8 mouse cellular contexts compared by ENCODE assay signal in genomic region chr9:66594061-66594460, GRCm38 (mm10). TPM values are rescaled to one million over a fixed set of nuclear protein-coding genes. Genes with fewer than 3 reads are reported as not detected.
DNase-seq lines count a peak whose midpoint lies in the region; ATAC-seq and TF ChIP-seq lines count a peak whose summit lies in the region.

No protein-coding gene starts in this region.

- no peak for ATAC-seq in midbrain, embryonic 13.5 days
- no peak for ATAC-seq in midbrain, postnatal 0 days (ENCODE audit: low FRiP score)
- no peak for ATAC-seq in heart, postnatal 0 days (ENCODE audit: insufficient read depth, low read depth)
- no peak for ATAC-seq in neural tube, embryonic 15.5 days (ENCODE audit: low FRiP score)

- H3K27me3 ChIP-seq in midbrain, embryonic 13.5 days = peaks cover 20% of the 10 kb centered on the region; the same call in 1 of the 2 replicates
- no peaks in the 10 kb centered on the region for H3K27me3 ChIP-seq in midbrain, postnatal 0 days (ENCODE audit: insufficient read depth, low read length)
- H3K27me3 ChIP-seq in heart, postnatal 0 days (ENCODE audit: control insufficient read depth, insufficient read depth, low read length) = no peaks in the 10 kb centered on the region
- no peaks in the 10 kb centered on the region for H3K27me3 ChIP-seq in limb, embryonic 10.5 days (ENCODE audit: low read depth, poor library complexity, severe bottlenecking)
- H3K27me3 ChIP-seq in neural tube, embryonic 15.5 days (replicated peaks) = no peaks in the 10 kb centered on the region

- H3K27ac ChIP-seq in midbrain, embryonic 13.5 days = no peak overlapping the region; the same call in 1 of the 2 replicates
- H3K27ac ChIP-seq in midbrain, postnatal 0 days (ENCODE audit: low read depth, low read length) = no peak overlapping the region
- peak overlapping the region; percentile 96 for H3K27ac ChIP-seq in heart, postnatal 0 days (ENCODE audit: low read depth)
- H3K27ac ChIP-seq in limb, embryonic 10.5 days = peak overlapping the region; percentile 100; the same call in 1 of the 2 replicates
- no peak overlapping the region for H3K27ac ChIP-seq in neural tube, embryonic 15.5 days (replicated peaks)

- H3K4me2 ChIP-seq in midbrain, embryonic 13.5 days (replicated peaks) = peak overlapping the region; percentile 74
- H3K4me2 ChIP-seq in midbrain, postnatal 0 days (ENCODE audit: low read depth, low read length, poor library complexity, severe bottlenecking) = no peak overlapping the region
- peak overlapping the region; percentile 78 for H3K4me2 ChIP-seq in heart, postnatal 0 days (ENCODE audit: low read depth, low read length)
- peak overlapping the region; percentile 72 for H3K4me2 ChIP-seq in neural tube, embryonic 15.5 days

- peaks cover 36% of the 10 kb centered on the region for H3K4me1 ChIP-seq in midbrain, embryonic 13.5 days (replicated peaks)
- peaks cover 7% of the 10 kb centered on the region; the same call in 1 of the 2 replicates for H3K4me1 ChIP-seq in midbrain, postnatal 0 days (ENCODE audit: insufficient read depth, low read length)
- peaks cover 18% of the 10 kb centered on the region for H3K4me1 ChIP-seq in heart, postnatal 0 days (ENCODE audit: control insufficient read depth, insufficient read depth)
- H3K4me1 ChIP-seq in limb, embryonic 10.5 days = peaks cover 80% of the 10 kb centered on the region
- peaks cover 47% of the 10 kb centered on the region for H3K4me1 ChIP-seq in neural tube, embryonic 15.5 days

- no peaks in the 10 kb centered on the region for H3K36me3 ChIP-seq in midbrain, embryonic 13.5 days
- no peaks in the 10 kb centered on the region for H3K36me3 ChIP-seq in midbrain, postnatal 0 days (ENCODE audit: insufficient read depth, low read length)
- no peaks in the 10 kb centered on the region for H3K36me3 ChIP-seq in heart, postnatal 0 days (replicated peaks; ENCODE audit: control insufficient read depth, insufficient read depth, low read length)
- H3K36me3 ChIP-seq in limb, embryonic 10.5 days = no peaks in the 10 kb centered on the region
- no peaks in the 10 kb centered on the region for H3K36me3 ChIP-seq in neural tube, embryonic 15.5 days

- WGBS in midbrain, embryonic 13.5 days = 84% methylated on average over 3 of the region's 3 CpGs
- WGBS in midbrain, postnatal 0 days = 75% methylated on average over 3 of the region's 3 CpGs
- 66% methylated on average over 3 of the region's 3 CpGs for WGBS in heart, postnatal 0 days
- WGBS in limb, embryonic 10.5 days = 87% methylated on average over 3 of the region's 3 CpGs
- 67% methylated on average over 3 of the region's 3 CpGs for whole genome bisulfite sequencing in neural tube, embryonic 15.5 days

- DNase-seq in midbrain, postnatal 0 days (ENCODE audit: low spot score) = no peak
- DNase-seq in heart, postnatal 0 days (ENCODE audit: low spot score) = no peak
- DNase-seq in limb, embryonic 10.5 days (ENCODE audit: low spot score) = peak; percentile 29
- DNase-seq in cerebellum, adult 8-10 months = no peak
- DNase-seq in right cerebral cortex, postnatal 25 days = no peak
- DNase-seq in right cerebral cortex, postnatal 14 days = no peak

- H3K4me3 ChIP-seq in midbrain, embryonic 13.5 days (replicated peaks) = peak overlapping the region; percentile 77; the same call in 1 of the 2 replicates
- H3K4me3 ChIP-seq in midbrain, postnatal 0 days (ENCODE audit: low read depth, low read length) = no peak overlapping the region
- H3K4me3 ChIP-seq in heart, postnatal 0 days (ENCODE audit: low read depth, low read length) = peak overlapping the region; percentile 94
- H3K4me3 ChIP-seq in limb, embryonic 10.5 days = peak overlapping the region; percentile 96
- no peak overlapping the region; the same call in 1 of the 2 replicates for H3K4me3 ChIP-seq in neural tube, embryonic 15.5 days (replicated peaks)

- TF ChIP-seq CTCF in midbrain, postnatal 0 days (IDR thresholded peaks at IDR 0.05) = no peak
- TF ChIP-seq CTCF in heart, postnatal 0 days (IDR thresholded peaks at IDR 0.05; ENCODE audit: low read depth) = no peak

- H3K9me3 ChIP-seq in midbrain, embryonic 13.5 days = no peaks in the 10 kb centered on the region
- H3K9me3 ChIP-seq in midbrain, postnatal 0 days (ENCODE audit: low read length) = no peaks in the 10 kb centered on the region
- H3K9me3 ChIP-seq in heart, postnatal 0 days (replicated peaks; ENCODE audit: control insufficient read depth, low read length) = no peaks in the 10 kb centered on the region
- H3K9me3 ChIP-seq in limb, embryonic 10.5 days (replicated peaks) = no peaks in the 10 kb centered on the region
- no peaks in the 10 kb centered on the region for H3K9me3 ChIP-seq in neural tube, embryonic 15.5 days (replicated peaks)

- no peak overlapping the region for H3K9ac ChIP-seq in midbrain, embryonic 13.5 days (replicated peaks)
- H3K9ac ChIP-seq in midbrain, postnatal 0 days (replicated peaks; ENCODE audit: low read length, poor library complexity, severe bottlenecking) = no peak overlapping the region
- peak overlapping the region; percentile 97; the same call in 1 of the 2 replicates for H3K9ac ChIP-seq in heart, postnatal 0 days (replicated peaks; ENCODE audit: low read depth, low read length)
- H3K9ac ChIP-seq in neural tube, embryonic 15.5 days (replicated peaks) = no peak overlapping the region

- no peak for TF ChIP-seq EP300 in heart, postnatal 0 days (IDR thresholded peaks at IDR 0.05; ENCODE audit: low read depth)

RNA-seq across cellular contexts. Expression of gene Usp3, which starts 1.1 kb away (rescaled TPM):
- polyA plus RNA-seq in midbrain, embryonic 13.5 days (2015; fragmentation: Nextera tagmentation; extraction: Ambion mirVana) = 109 and 118 TPM in 2 replicates
- total RNA-seq in midbrain, postnatal 0 days (2014; rRNA removed) = 23.4 and 30.0 TPM in 2 replicates
- 33.7 and 39.9 TPM in 2 replicates for polyA plus RNA-seq in midbrain, postnatal 0 days (2015; fragmentation: Nextera tagmentation; extraction: Ambion mirVana)
- 53.4 and 275 TPM in 2 replicates for total RNA-seq in heart, postnatal 0 days (2014; rRNA removed; ENCODE audit: low replicate concordance)
- polyA plus RNA-seq in heart, postnatal 0 days (2015; fragmentation: Nextera tagmentation; extraction: Ambion mirVana) = 31.8 and 39.4 TPM in 2 replicates
- 104 and 105 TPM in 2 replicates for polyA plus RNA-seq in limb, embryonic 10.5 days (2016; fragmentation: Nextera tagmentation; extraction: Ambion mirVana)
- polyA plus RNA-seq in neural tube, embryonic 15.5 days (2015; fragmentation: Nextera tagmentation; extraction: Ambion mirVana) = 51.2 and 57.0 TPM in 2 replicates

Comparison
In these comparisons a context has a peak if more than half of its experiments do, and no peak if none do; other contexts are left out.
1. H3K4me3 ChIP-seq: peak in midbrain, embryonic 13.5 days (single experiment), heart, postnatal 0 days (single experiment) and limb, embryonic 10.5 days (single experiment); none in midbrain, postnatal 0 days (single experiment) and neural tube, embryonic 15.5 days (single experiment).
2. H3K27ac ChIP-seq: peak in heart, postnatal 0 days (single experiment) and limb, embryonic 10.5 days (single experiment); none in midbrain, embryonic 13.5 days (single experiment), midbrain, postnatal 0 days (single experiment) and neural tube, embryonic 15.5 days (single experiment).